Mouse (Mus musculus): ENCODE data around the gene Gpx6.

DNA sequence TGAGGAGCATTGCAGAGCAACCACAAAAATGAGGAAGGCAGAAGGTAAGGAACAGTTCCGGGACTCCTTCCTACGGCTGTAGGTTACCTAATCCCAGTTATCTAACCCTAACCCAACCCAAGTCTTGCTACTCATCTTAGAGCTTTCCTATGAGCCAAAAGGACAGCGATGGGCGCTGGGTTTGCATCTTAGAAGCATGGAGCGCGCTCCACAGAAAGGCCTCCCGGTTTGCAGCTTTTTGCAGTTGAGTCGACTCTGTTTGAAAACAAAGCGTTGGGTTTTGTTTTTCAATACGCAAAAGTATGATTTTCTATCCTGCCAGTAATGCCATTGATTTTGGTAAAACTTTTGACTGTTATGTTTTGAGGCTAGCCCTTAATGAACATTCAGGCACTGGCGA lies 48.0 kb upstream of the Gpx6 start:
- TF ChIP-seq CTCF (IDR thresholded peaks at IDR 0.05; ENCODE audit: low read depth), result no peak
- TF ChIP-seq EP300 (IDR thresholded peaks at IDR 0.05; ENCODE audit: low read depth), result no peak
